Mouse (Mus musculus) ES-E14 (cell line): ENCODE measurements around the gene Spop.

Experiments used
- CHD2 ChIP-seq: IDR thresholded peaks from 2 replicates; pipeline ENCODE4 v1.6.1; 2014; ENCODE audit warnings: mild to moderate bottlenecking, low read depth, low read length, inconsistent platforms
- HCFC1 ChIP-seq: IDR thresholded peaks from 2 replicates; pipeline ENCODE4 v1.6.1; 2012; ENCODE audit warnings: low read length, inconsistent platforms, borderline replicate concordance; ENCODE audit not compliant: insufficient read depth
- MAFK ChIP-seq: IDR thresholded peaks from 2 replicates; pipeline ENCODE4 v1.6.1; 2014; ENCODE audit warnings: mild to moderate bottlenecking, low read depth, low read length, inconsistent platforms; ENCODE audit not compliant: insufficient read depth

DNA sequence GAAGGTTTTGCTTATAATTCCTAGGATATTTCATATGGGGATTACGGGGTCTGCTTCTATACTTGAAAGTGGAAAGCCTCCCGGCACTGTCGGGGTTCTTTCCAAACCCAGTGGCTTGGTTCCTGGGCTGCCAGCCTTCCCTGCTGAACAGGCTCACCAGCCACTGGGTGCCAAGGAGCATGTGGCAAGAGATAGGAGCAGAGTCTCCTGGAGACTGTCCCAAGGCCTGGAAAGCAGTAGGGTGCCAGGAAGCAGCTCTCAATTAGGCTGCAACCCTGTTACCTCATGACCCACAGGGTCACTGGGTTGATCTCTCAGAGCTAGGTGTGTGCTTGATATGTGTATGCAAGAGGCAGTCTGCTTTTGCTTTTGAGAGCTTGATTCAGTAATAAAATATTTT, 1.3 kb upstream of the Spop start:
- TF ChIP-seq CHD2 = no peak
- no peak for TF ChIP-seq HCFC1
- no peak for TF ChIP-seq MAFK
